25 mouse cellular contexts compared by ENCODE assay signal in genomic region chr6:137180115-137180514, GRCm38 (mm10). TPM values are rescaled to one million over a fixed set of nuclear protein-coding genes. Genes with fewer than 3 reads are reported as not detected.
DNase-seq lines count a peak whose midpoint lies in the region; ATAC-seq and TF ChIP-seq lines count a peak whose summit lies in the region.
"Had no signal": no experiment of that assay in that cellular context is flagged by ENCODE, and none has a peak within 500 bp of the region (broad histone marks: within the 10 kb centered on the region; RNA-seq: fewer than 3 reads in every experiment).

No protein-coding gene starts in this region.

- no peaks in the 10 kb centered on the region for H3K9me3 ChIP-seq in intestine, embryonic 14.5 days (ENCODE audit: control insufficient read depth, low read length)
- no peaks in the 10 kb centered on the region for H3K9me3 ChIP-seq in intestine, embryonic 15.5 days
- H3K9me3 ChIP-seq in lung, embryonic 15.5 days: no peaks in the 10 kb centered on the region
- H3K9me3 ChIP-seq in lung, postnatal 0 days (ENCODE audit: low read length): no peaks in the 10 kb centered on the region
- no peaks in the 10 kb centered on the region for H3K9me3 ChIP-seq in heart, embryonic 11.5 days (replicated peaks; ENCODE audit: control insufficient read depth, low read length)
- H3K9me3 ChIP-seq: embryonic facial prominence, embryonic 12.5 days; heart, embryonic 10.5 days; hindbrain, embryonic 13.5 days; limb, embryonic 12.5 days; midbrain, embryonic 13.5 days; stomach, embryonic 15.5 days had no signal

- 23% methylated on average over 8 of the region's 8 CpGs for WGBS in intestine, embryonic 14.5 days
- 21% methylated on average over 8 of the region's 8 CpGs for WGBS in intestine, embryonic 15.5 days
- 17% methylated on average over 8 of the region's 8 CpGs for WGBS in lung, embryonic 15.5 days
- 43% methylated on average over 8 of the region's 8 CpGs for WGBS in lung, adult 2 months
- WGBS in lung, postnatal 0 days: 37% methylated on average over 8 of the region's 8 CpGs
- 38% methylated on average over 8 of the region's 8 CpGs for WGBS in heart, embryonic 11.5 days (ENCODE audit: insufficient replicate concordance)

- no peak overlapping the region for H3K4me2 ChIP-seq in intestine, embryonic 14.5 days (ENCODE audit: low read length)
- H3K4me2 ChIP-seq in intestine, embryonic 15.5 days (replicated peaks): no peak overlapping the region
- H3K4me2 ChIP-seq in lung, embryonic 15.5 days: no peak overlapping the region
- H3K4me2 ChIP-seq in lung, postnatal 0 days (replicated peaks; ENCODE audit: low read depth, low read length): no peak overlapping the region
- no peak overlapping the region for H3K4me2 ChIP-seq in heart, embryonic 11.5 days
- H3K4me2 ChIP-seq: embryonic facial prominence, embryonic 12.5 days; hindbrain, embryonic 13.5 days; limb, embryonic 12.5 days; liver, embryonic 11.5 days; midbrain, embryonic 13.5 days; stomach, embryonic 15.5 days had no signal

- TF ChIP-seq CTCF in lung, adult 2 months (IDR thresholded peaks at IDR 0.05; ENCODE audit: insufficient read depth, low read length): no peak
- TF ChIP-seq CTCF in lung, postnatal 0 days (IDR thresholded peaks at IDR 0.05): no peak

- peak overlapping the region; percentile 59; the same call in 1 of the 2 replicates for H3K27ac ChIP-seq in intestine, embryonic 14.5 days (ENCODE audit: low read depth)
- H3K27ac ChIP-seq in intestine, embryonic 15.5 days: no peak overlapping the region
- H3K27ac ChIP-seq in lung, embryonic 15.5 days: peak overlapping the region; percentile 58; the same call in 1 of the 2 replicates
- peak overlapping the region; percentile 51 for H3K27ac ChIP-seq in lung, postnatal 0 days (ENCODE audit: low read length)
- H3K27ac ChIP-seq in heart, embryonic 11.5 days (ENCODE audit: low read depth, low read length): no peak overlapping the region
- H3K27ac ChIP-seq: embryonic facial prominence, embryonic 12.5 days; hindbrain, embryonic 13.5 days; limb, embryonic 12.5 days; midbrain, embryonic 13.5 days; stomach, embryonic 15.5 days had no signal

- H3K4me1 ChIP-seq in intestine, embryonic 14.5 days (replicated peaks; ENCODE audit: control insufficient read depth, insufficient read depth, low read length): peaks cover 17% of the 10 kb centered on the region
- 0 out of 2 replicates have a peak, but pooled peaks cover 4% of the 10 kb centered on the region for H3K4me1 ChIP-seq in intestine, embryonic 15.5 days (replicated peaks)
- H3K4me1 ChIP-seq in lung, embryonic 15.5 days: peaks cover 10% of the 10 kb centered on the region; the same call in 1 of the 2 replicates
- no peaks in the 10 kb centered on the region for H3K4me1 ChIP-seq in lung, adult 2 months (ENCODE audit: control insufficient read depth, insufficient read depth, low read length)
- no peaks in the 10 kb centered on the region for H3K4me1 ChIP-seq in lung, postnatal 0 days (ENCODE audit: insufficient read depth, low read depth, low read length)
- peaks cover 5% of the 10 kb centered on the region; the same call in 1 of the 2 replicates for H3K4me1 ChIP-seq in heart, embryonic 11.5 days (ENCODE audit: control insufficient read depth, insufficient read depth, low read length)
- H3K4me1 ChIP-seq: stomach, embryonic 15.5 days had no signal

- no peak for TF ChIP-seq POLR2A in lung, adult 2 months (IDR thresholded peaks at IDR 0.05; ENCODE audit: borderline replicate concordance, extremely low read depth, low read depth, low read length)

- no peak overlapping the region for H3K9ac ChIP-seq in intestine, embryonic 14.5 days (ENCODE audit: low read length)
- no peak overlapping the region for H3K9ac ChIP-seq in intestine, embryonic 15.5 days
- no peak overlapping the region for H3K9ac ChIP-seq in lung, embryonic 15.5 days
- no peak overlapping the region for H3K9ac ChIP-seq in lung, postnatal 0 days (replicated peaks; ENCODE audit: low read depth)
- no peak overlapping the region for H3K9ac ChIP-seq in heart, embryonic 11.5 days (ENCODE audit: low read depth, low read length)
- H3K9ac ChIP-seq: embryonic facial prominence, embryonic 12.5 days; hindbrain, embryonic 13.5 days; limb, embryonic 12.5 days; midbrain, embryonic 13.5 days; stomach, embryonic 15.5 days had no signal

- no peak overlapping the region for H3K4me3 ChIP-seq in intestine, embryonic 14.5 days (ENCODE audit: low read depth, low read length)
- H3K4me3 ChIP-seq in intestine, embryonic 15.5 days (replicated peaks): no peak overlapping the region
- H3K4me3 ChIP-seq in lung, embryonic 15.5 days: no peak overlapping the region
- H3K4me3 ChIP-seq in lung, adult 2 months (replicated peaks; ENCODE audit: extremely low read depth, low read depth, low read length): no peak overlapping the region
- no peak overlapping the region for H3K4me3 ChIP-seq in lung, postnatal 0 days (ENCODE audit: low read depth, low read length)
- H3K4me3 ChIP-seq in heart, embryonic 11.5 days (ENCODE audit: low read depth, low read length): no peak overlapping the region
- H3K4me3 ChIP-seq: embryonic facial prominence, embryonic 12.5 days; heart, embryonic 10.5 days; hindbrain, embryonic 13.5 days; limb, embryonic 12.5 days; midbrain, embryonic 13.5 days; stomach, embryonic 15.5 days had no signal

- no peaks in the 10 kb centered on the region for H3K36me3 ChIP-seq in intestine, embryonic 14.5 days (ENCODE audit: control insufficient read depth, insufficient read depth, low read length)
- no peaks in the 10 kb centered on the region for H3K36me3 ChIP-seq in intestine, embryonic 15.5 days
- no peaks in the 10 kb centered on the region for H3K36me3 ChIP-seq in lung, embryonic 15.5 days
- no peaks in the 10 kb centered on the region for H3K36me3 ChIP-seq in lung, postnatal 0 days (ENCODE audit: insufficient read depth, low read length)
- H3K36me3 ChIP-seq in heart, embryonic 11.5 days (ENCODE audit: control insufficient read depth, insufficient read depth, low read length): no peaks in the 10 kb centered on the region
- H3K36me3 ChIP-seq: embryonic facial prominence, embryonic 12.5 days; heart, embryonic 10.5 days; hindbrain, embryonic 13.5 days; limb, embryonic 12.5 days; midbrain, embryonic 13.5 days; stomach, embryonic 15.5 days had no signal

- no peaks in the 10 kb centered on the region for H3K27me3 ChIP-seq in intestine, embryonic 14.5 days (replicated peaks; ENCODE audit: control insufficient read depth, insufficient read depth, low read length)
- H3K27me3 ChIP-seq in intestine, embryonic 15.5 days (replicated peaks): no peaks in the 10 kb centered on the region
- H3K27me3 ChIP-seq in lung, embryonic 15.5 days: no peaks in the 10 kb centered on the region
- no peaks in the 10 kb centered on the region for H3K27me3 ChIP-seq in lung, postnatal 0 days (replicated peaks; ENCODE audit: insufficient read depth, low read length)
- no peaks in the 10 kb centered on the region for H3K27me3 ChIP-seq in heart, embryonic 11.5 days (ENCODE audit: control insufficient read depth, insufficient read depth, low read length)
- H3K27me3 ChIP-seq: embryonic facial prominence, embryonic 12.5 days; hindbrain, embryonic 13.5 days; midbrain, embryonic 13.5 days; stomach, embryonic 15.5 days had no signal

- no peak; the same call in 1 of the 2 replicates for ATAC-seq in intestine, embryonic 14.5 days (replicated peaks; ENCODE audit: low FRiP score, low TSS enrichment, low read depth)
- ATAC-seq in intestine, embryonic 15.5 days: no peak
- peak; percentile 85; the same call in 1 of the 2 replicates for ATAC-seq in lung, embryonic 15.5 days (ENCODE audit: borderline replicate concordance, extremely low read depth, low FRiP score, low TSS enrichment)
- peak; percentile 91 for ATAC-seq in lung, postnatal 0 days
- ATAC-seq in heart, embryonic 11.5 days (replicated peaks; ENCODE audit: insufficient number of reproducible peaks, low FRiP score, low TSS enrichment): no peak
- ATAC-seq: CD4-positive, CD25-positive, alpha-beta regulatory T cell, adult 4 months; midbrain, embryonic 13.5 days had no signal

- no peak for DNase-seq in intestine, embryonic 14.5 days (ENCODE audit: low spot score)
- DNase-seq in lung, adult 2 months: no peak
- DNase-seq in lung, postnatal 0 days (ENCODE audit: low spot score): peak; percentile 92
- DNase-seq in lung, postnatal 36 days: peak; percentile 32
- DNase-seq: adrenal gland, postnatal 14 days; cerebellum, adult 11 months; cerebellum, adult 9-10 months; cerebellum, postnatal 36 days; gastrocnemius, postnatal 10 days; heart, postnatal 36 days; kidney, adult 2 months; kidney, postnatal 10 days; layer of hippocampus, adult 9-11 months; thymus, postnatal 25 days had no signal

- TF ChIP-seq EP300 in lung, postnatal 0 days (IDR thresholded peaks at IDR 0.05): peak; percentile 57; the same call in 1 of the 2 replicates

RNA-seq across cellular contexts. Expression of gene Rerg, which starts 9.8 kb away (rescaled TPM):
- 25.3 and 28.8 TPM in 2 replicates for polyA plus RNA-seq in intestine, embryonic 14.5 days (2014; fragmentation: Nextera tagmentation; extraction: Ambion mirVana)
- 19.6 and 22.7 TPM in 2 replicates for polyA plus RNA-seq in intestine, embryonic 15.5 days (2015; fragmentation: Nextera tagmentation; extraction: Ambion mirVana)
- 20.2 and 21.1 TPM in 2 replicates for polyA plus RNA-seq in lung, embryonic 15.5 days (2015; fragmentation: Nextera tagmentation; extraction: Ambion mirVana)
- 9.2 and 14.8 TPM in 2 replicates for polyA plus RNA-seq in lung, adult 2 months (2012; rRNA removed)
- 33.4 and 42.9 TPM in 2 replicates for polyA plus RNA-seq in lung, postnatal 0 days (2015; fragmentation: Nextera tagmentation; extraction: Ambion mirVana)
- 4.4 and 4.6 TPM in 2 replicates for polyA plus RNA-seq in heart, embryonic 11.5 days (2014; fragmentation: Nextera tagmentation; extraction: Ambion mirVana)
- polyA plus RNA-seq: CD4-positive, CD25-positive, alpha-beta regulatory T cell, adult 4 months had no signal

Comparison
In these comparisons a context has a peak if more than half of its experiments do, and no peak if none do; other contexts are left out.
1. DNase-seq: peak in lung, postnatal 0 days (single experiment) and lung, postnatal 36 days (single experiment); none in intestine, embryonic 14.5 days (single experiment) and lung, adult 2 months (single experiment).
2. H3K27ac ChIP-seq: peak in intestine, embryonic 14.5 days (single experiment), lung, embryonic 15.5 days (single experiment) and lung, postnatal 0 days (single experiment); none in intestine, embryonic 15.5 days (single experiment) and heart, embryonic 11.5 days (single experiment).
3. ATAC-seq: peak in lung, embryonic 15.5 days (single experiment) and lung, postnatal 0 days (single experiment); none in intestine, embryonic 14.5 days (single experiment), intestine, embryonic 15.5 days (single experiment) and heart, embryonic 11.5 days (single experiment).